Mouse (Mus musculus): Measurements from ENCODE around the gene Prpf38b. TPM values are rescaled to one million over a fixed set of nuclear protein-coding genes. Genes with fewer than 3 reads are reported as not detected.

Gene Prpf38b
- polyA plus RNA-seq, 1 experiment, result 19.0 TPM

GRCm38 (mm10) chr3:108889908-108890307 lies 21.6 kb downstream of the Prpf38b start, which contains the start of gene Fndc7:
Fndc7 (minus strand) TSS chr3:108890008.
- Histone ChIP-seq H3K27me3 (ENCODE audit: control insufficient read depth, insufficient read depth, insufficient read length) (no peaks in the 10 kb centered on the region), H3K79me2 (ENCODE audit: control insufficient read depth, insufficient read depth) (no peaks in the 10 kb centered on the region), H3K4me3 (no peak within 1 kb of the TSS), H3K36me3 (ENCODE audit: control insufficient read depth, insufficient read depth) (no peaks in the 10 kb centered on the region), H3K4me2 (ENCODE audit: low read depth) (no peak within 1 kb of the TSS), H3ac (ENCODE audit: control insufficient read depth, insufficient read length) (no peak within 1 kb of the TSS)
- no peak for TF ChIP-seq MAX (IDR thresholded peaks at IDR 0.05; ENCODE audit: low read depth)
- TF ChIP-seq CEBPB (IDR thresholded peaks at IDR 0.05; ENCODE audit: insufficient read depth, poor library complexity, severe bottlenecking), result no peak
- no peak for TF ChIP-seq REST (IDR thresholded peaks at IDR 0.05; ENCODE audit: insufficient read depth, insufficient read length)
- no peak for TF ChIP-seq POLR2AphosphoS2 (IDR thresholded peaks at IDR 0.05; ENCODE audit: insufficient read length, low read depth)
- TF ChIP-seq SRF (IDR thresholded peaks at IDR 0.05; ENCODE audit: control insufficient read depth, insufficient read length, low read depth), result no peak
- TF ChIP-seq POLR2A (IDR thresholded peaks at IDR 0.05; ENCODE audit: insufficient read length, low read depth), result no peak
- TF ChIP-seq TCF12 (IDR thresholded peaks at IDR 0.05; ENCODE audit: insufficient read depth, poor library complexity, severe bottlenecking), result no peak
- TF ChIP-seq MYOG (IDR thresholded peaks at IDR 0.05; ENCODE audit: control insufficient read depth in 1 of 3, insufficient read depth in 1 of 3, insufficient read length in 2 of 3, low read depth in 2 of 3), result no peak
- TF ChIP-seq MYOD1 (IDR thresholded peaks at IDR 0.05; ENCODE audit: control insufficient read depth in 1 of 3, insufficient read length in 2 of 3, low read depth in 2 of 3), result no peak
- no peak for TF ChIP-seq TCF3 (IDR thresholded peaks at IDR 0.05; ENCODE audit: insufficient read length, low read depth)
- TF ChIP-seq USF1 (IDR thresholded peaks at IDR 0.05; ENCODE audit: low read depth), result no peak
- no peak for TF ChIP-seq E2F4 (IDR thresholded peaks at IDR 0.05; ENCODE audit: insufficient read depth)

GRCm38 (mm10) chr3:108887618-108887975 lies 23.9 kb downstream of the Prpf38b start:
- no peaks in the 10 kb centered on the region for H3K79me2 ChIP-seq (ENCODE audit: control insufficient read depth, insufficient read depth)
- H3K4me2 ChIP-seq (ENCODE audit: low read depth), result no peak overlapping the region
- no peaks in the 10 kb centered on the region for H3K36me3 ChIP-seq (ENCODE audit: control insufficient read depth, insufficient read depth)
- no peak overlapping the region for H3ac ChIP-seq (ENCODE audit: control insufficient read depth, insufficient read length)
- TF ChIP-seq TCF12 (IDR thresholded peaks at IDR 0.05; ENCODE audit: insufficient read depth, poor library complexity, severe bottlenecking), result no peak
- TF ChIP-seq TCF3 (IDR thresholded peaks at IDR 0.05; ENCODE audit: insufficient read length, low read depth), result no peak
- TF ChIP-seq USF1 (IDR thresholded peaks at IDR 0.05; ENCODE audit: low read depth), result no peak
- TF ChIP-seq POLR2AphosphoS2 (IDR thresholded peaks at IDR 0.05; ENCODE audit: insufficient read length, low read depth), result no peak
- TF ChIP-seq MAX (IDR thresholded peaks at IDR 0.05; ENCODE audit: low read depth), result no peak
- no peaks in the 10 kb centered on the region for H3K27me3 ChIP-seq (ENCODE audit: control insufficient read depth, insufficient read depth, insufficient read length)
- H3K4me3 ChIP-seq, result no peak overlapping the region

DNA sequence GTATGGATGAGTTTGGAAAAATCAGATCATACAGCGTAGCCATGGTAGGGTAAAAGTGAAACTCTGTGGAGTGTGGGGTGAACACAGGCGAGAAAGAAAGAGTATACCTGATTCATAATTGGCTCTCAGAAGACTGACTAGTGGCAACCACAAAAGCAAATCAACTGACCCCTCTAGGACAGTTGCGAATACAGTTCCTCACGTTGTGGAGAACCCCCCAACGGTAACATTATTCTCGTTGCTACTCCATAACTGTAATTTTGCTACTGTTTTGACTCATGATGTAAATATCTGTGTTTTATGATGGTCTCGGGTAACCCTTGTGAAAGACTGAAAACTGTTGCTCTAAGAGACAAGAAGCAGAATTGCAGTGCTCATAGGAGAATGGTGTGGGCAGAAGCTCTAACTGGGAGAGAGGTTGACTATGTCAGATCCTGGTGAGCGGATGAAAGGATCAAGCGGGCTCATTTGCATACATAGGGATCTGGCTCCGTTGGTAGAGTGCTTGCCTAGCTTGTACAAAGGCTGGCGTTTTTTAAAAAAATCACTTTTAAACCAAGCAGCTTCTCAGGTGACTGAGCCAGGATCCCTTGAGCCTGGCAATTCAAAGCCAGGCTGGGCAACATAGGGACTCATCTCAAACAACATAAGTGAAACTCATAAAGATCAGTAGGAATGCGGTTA lies 24.5 kb downstream of the Prpf38b start:
- no peak overlapping the region for H3K4me3 ChIP-seq
- no peaks in the 10 kb centered on the region for H3K79me2 ChIP-seq (ENCODE audit: control insufficient read depth, insufficient read depth)
- TF ChIP-seq POLR2A (IDR thresholded peaks at IDR 0.05; ENCODE audit: insufficient read length, low read depth) (no peak), POLR2AphosphoS2 (IDR thresholded peaks at IDR 0.05; ENCODE audit: insufficient read length, low read depth) (no peak), SRF (IDR thresholded peaks at IDR 0.05; ENCODE audit: control insufficient read depth, insufficient read length, low read depth) (no peak), MAX (IDR thresholded peaks at IDR 0.05; ENCODE audit: low read depth) (no peak)
- no peak overlapping the region for H3ac ChIP-seq (ENCODE audit: control insufficient read depth, insufficient read length)
- H3K4me2 ChIP-seq (ENCODE audit: low read depth), result no peak overlapping the region
- H3K36me3 ChIP-seq (ENCODE audit: control insufficient read depth, insufficient read depth), result no peaks in the 10 kb centered on the region
- no peaks in the 10 kb centered on the region for H3K27me3 ChIP-seq (ENCODE audit: control insufficient read depth, insufficient read depth, insufficient read length)

DNA sequence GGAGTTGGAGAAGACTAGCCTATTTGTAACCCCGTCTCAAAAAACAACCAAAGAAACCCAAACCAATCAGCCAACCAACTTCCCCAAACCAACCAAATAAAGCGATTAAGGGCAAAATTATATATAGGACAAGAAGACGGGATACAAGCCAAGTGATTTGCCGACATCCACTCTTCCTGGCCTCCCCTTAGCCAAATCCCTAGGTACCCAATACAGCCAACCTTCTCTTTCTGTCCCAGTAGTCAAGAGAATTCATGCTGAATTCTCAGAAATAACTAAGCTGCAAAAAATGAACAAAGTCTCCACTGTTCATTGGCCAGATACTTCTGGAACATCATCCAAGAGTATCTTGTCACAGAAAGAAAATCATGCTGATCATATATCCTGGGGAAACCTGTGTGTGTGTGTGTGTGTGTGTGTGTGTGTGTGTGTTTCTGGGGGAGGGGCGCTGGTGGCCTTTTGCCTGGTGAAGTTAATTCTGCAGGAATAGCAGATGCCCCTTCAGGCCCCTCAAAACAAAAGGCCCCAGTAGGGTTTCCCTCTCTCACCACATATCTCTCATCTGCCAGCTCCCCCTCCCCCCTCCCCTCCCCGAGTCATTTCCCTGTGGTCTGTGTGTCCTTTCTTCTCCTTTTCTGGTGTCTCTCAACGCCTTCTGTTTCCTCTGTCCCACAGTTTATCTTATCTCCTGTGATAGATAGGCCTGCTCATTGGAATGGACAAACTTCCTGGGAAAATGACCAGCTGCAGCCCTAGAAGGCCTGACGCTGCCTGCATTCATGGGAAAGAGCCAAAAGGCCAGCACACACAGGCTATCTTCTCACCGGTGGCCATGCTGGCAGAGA lies 25.6 kb downstream of the Prpf38b start:
- H3K4me2 ChIP-seq (ENCODE audit: low read depth), result no peak overlapping the region
- no peaks in the 10 kb centered on the region for H3K79me2 ChIP-seq (ENCODE audit: control insufficient read depth, insufficient read depth)
- TF ChIP-seq USF1 (IDR thresholded peaks at IDR 0.05; ENCODE audit: low read depth) (no peak), MYOG (IDR thresholded peaks at IDR 0.05; ENCODE audit: control insufficient read depth in 1 of 3, insufficient read depth in 1 of 3, insufficient read length in 2 of 3, low read depth in 2 of 3) (peak in 1 of 3 experiments; percentile 53)
- H3ac ChIP-seq (ENCODE audit: control insufficient read depth, insufficient read length), result no peak overlapping the region
- no peak overlapping the region for H3K4me3 ChIP-seq
- H3K36me3 ChIP-seq (ENCODE audit: control insufficient read depth, insufficient read depth), result no peaks in the 10 kb centered on the region
- no peaks in the 10 kb centered on the region for H3K27me3 ChIP-seq (ENCODE audit: control insufficient read depth, insufficient read depth, insufficient read length)

GRCm38 (mm10) chr3:108884706-108885289 lies 26.7 kb downstream of the Prpf38b start:
- Histone ChIP-seq H3K27me3 (ENCODE audit: control insufficient read depth, insufficient read depth, insufficient read length) (no peaks in the 10 kb centered on the region), H3K36me3 (ENCODE audit: control insufficient read depth, insufficient read depth) (no peaks in the 10 kb centered on the region), H3K4me3 (no peak overlapping the region), H3K4me2 (ENCODE audit: low read depth) (no peak overlapping the region), H3K79me2 (ENCODE audit: control insufficient read depth, insufficient read depth) (no peaks in the 10 kb centered on the region), H3ac (ENCODE audit: control insufficient read depth, insufficient read length) (no peak overlapping the region)
- TF ChIP-seq TCF3 (IDR thresholded peaks at IDR 0.05; ENCODE audit: insufficient read length, low read depth) (no peak), POLR2A (IDR thresholded peaks at IDR 0.05; ENCODE audit: insufficient read length, low read depth) (no peak), POLR2AphosphoS2 (IDR thresholded peaks at IDR 0.05; ENCODE audit: insufficient read length, low read depth) (no peak), USF1 (IDR thresholded peaks at IDR 0.05; ENCODE audit: low read depth) (no peak), CEBPB (IDR thresholded peaks at IDR 0.05; ENCODE audit: insufficient read depth, poor library complexity, severe bottlenecking) (no peak), SRF (IDR thresholded peaks at IDR 0.05; ENCODE audit: control insufficient read depth, insufficient read length, low read depth) (no peak), MYOD1 (IDR thresholded peaks at IDR 0.05; ENCODE audit: control insufficient read depth in 1 of 3, insufficient read length in 2 of 3, low read depth in 2 of 3) (no peak)

All from myocyte (in vitro differentiated cells).